Comparison of ENCODE assay signal across 9 mouse cellular contexts in genomic region chr12:80790700-80791570, GRCm38 (mm10). TPM values are rescaled to one million over a fixed set of nuclear protein-coding genes. Genes with fewer than 3 reads are reported as not detected.
DNase-seq lines count a peak whose midpoint lies in the region; ATAC-seq and TF ChIP-seq lines count a peak whose summit lies in the region.
"Had no signal": no experiment of that assay in that cellular context is flagged by ENCODE, and none has a peak within 500 bp of the region (broad histone marks: within the 10 kb centered on the region; RNA-seq: fewer than 3 reads in every experiment).

No protein-coding gene starts in this region.

- H3K36me3 ChIP-seq in heart, embryonic 10.5 days = no peaks in the 10 kb centered on the region
- H3K36me3 ChIP-seq in heart, embryonic 16.5 days (ENCODE audit: control insufficient read depth, insufficient read depth) = no peaks in the 10 kb centered on the region
- H3K36me3 ChIP-seq in liver, embryonic 14.5 days (replicated peaks; ENCODE audit: control insufficient read depth, insufficient read depth, low read depth) = peaks cover 10% of the 10 kb centered on the region

- no peaks in the 10 kb centered on the region for H3K9me3 ChIP-seq in heart, embryonic 10.5 days
- H3K9me3 ChIP-seq in heart, embryonic 16.5 days (replicated peaks; ENCODE audit: control insufficient read depth, low read length) = no peaks in the 10 kb centered on the region
- H3K9me3 ChIP-seq in liver, embryonic 14.5 days (ENCODE audit: control insufficient read depth, low read length) = no peaks in the 10 kb centered on the region

- TF ChIP-seq EP300 in liver, embryonic 14.5 days (IDR thresholded peaks at IDR 0.05; ENCODE audit: low read depth) = no peak

- under 1% methylated on average over 78 of the region's 80 CpGs for WGBS in heart, embryonic 10.5 days
- under 1% methylated on average over 80 of the region's 80 CpGs for WGBS in bone marrow, adult 2 months
- WGBS in heart, embryonic 16.5 days = under 1% methylated on average over 78 of the region's 80 CpGs
- under 1% methylated on average over 72 of the region's 80 CpGs for WGBS in liver, embryonic 14.5 days (ENCODE audit: insufficient replicate concordance)
- under 1% methylated on average over 80 of the region's 80 CpGs for WGBS in olfactory bulb, adult 2 months

- peak overlapping the region; percentile 68 for H3K4me2 ChIP-seq in heart, embryonic 16.5 days (ENCODE audit: low read depth, low read length)
- H3K4me2 ChIP-seq in liver, embryonic 14.5 days (ENCODE audit: low read depth) = peak overlapping the region; percentile 88

- peak overlapping the region; percentile 88 for H3K9ac ChIP-seq in heart, embryonic 16.5 days (ENCODE audit: low read length)
- peak overlapping the region; percentile 94 for H3K9ac ChIP-seq in liver, embryonic 14.5 days (replicated peaks)

- peak; percentile 44; the same call in 1 of the 2 replicates for TF ChIP-seq POLR2A in bone marrow, adult 2 months (IDR thresholded peaks at IDR 0.05; ENCODE audit: borderline replicate concordance, control insufficient read depth, low read depth, low read length)
- TF ChIP-seq POLR2A in olfactory bulb, adult 2 months (IDR thresholded peaks at IDR 0.05; ENCODE audit: insufficient read depth, low read depth, low read length) = no peak

- DNase-seq in heart, embryonic 10.5 days (ENCODE audit: low spot score) = no peak
- no peak for DNase-seq in heart, postnatal 4 days
- DNase-seq in liver, embryonic 14.5 days (ENCODE audit: low read depth in 3 of 3, low spot score in 3 of 3) = no peak
- no peak for DNase-seq in urinary bladder, postnatal 25 days (ENCODE audit: low spot score)
- no peak for DNase-seq in cerebellum, adult 11-12 months

- no peaks in the 10 kb centered on the region for H3K27me3 ChIP-seq in heart, embryonic 10.5 days (ENCODE audit: insufficient read depth, poor library complexity, severe bottlenecking)
- peaks cover 3% of the 10 kb centered on the region; the same call in 1 of the 2 replicates for H3K27me3 ChIP-seq in heart, embryonic 16.5 days (ENCODE audit: control insufficient read depth, insufficient read depth, low read length)
- H3K27me3 ChIP-seq in liver, embryonic 14.5 days (ENCODE audit: control insufficient read depth, insufficient read depth, low read length) = no peaks in the 10 kb centered on the region

- peak overlapping the region; percentile 96 for H3K4me3 ChIP-seq in heart, embryonic 10.5 days
- peak overlapping the region; percentile 96 for H3K4me3 ChIP-seq in bone marrow, adult 2 months (replicated peaks; ENCODE audit: control insufficient read depth, low read depth, low read length)
- H3K4me3 ChIP-seq in heart, embryonic 16.5 days (ENCODE audit: low read length) = peak overlapping the region; percentile 93
- peak overlapping the region; percentile 86 to 88 for H3K4me3 ChIP-seq in liver, embryonic 14.5 days (ENCODE audit: insufficient read depth in 1 of 2, low read depth in 2 of 2, low read length in 2 of 2)
- H3K4me3 ChIP-seq in olfactory bulb, adult 2 months (ENCODE audit: insufficient read depth, low read depth, low read length) = peak overlapping the region; percentile 85

- no peak for TF ChIP-seq CTCF in bone marrow, adult 2 months (IDR thresholded peaks at IDR 0.05; ENCODE audit: control insufficient read depth, insufficient read depth, low read length)
- TF ChIP-seq CTCF in liver, embryonic 14.5 days (IDR thresholded peaks at IDR 0.05; ENCODE audit: low read depth) = no peak
- no peak for TF ChIP-seq CTCF in olfactory bulb, adult 2 months (IDR thresholded peaks at IDR 0.05; ENCODE audit: insufficient read depth, low read depth, low read length)

- H3K4me1 ChIP-seq in heart, embryonic 10.5 days = peaks cover 33% of the 10 kb centered on the region
- peaks cover 1% of the 10 kb centered on the region for H3K4me1 ChIP-seq in bone marrow, adult 2 months (ENCODE audit: control insufficient read depth, insufficient read depth, low read length)
- peaks cover 40% of the 10 kb centered on the region for H3K4me1 ChIP-seq in heart, embryonic 16.5 days (ENCODE audit: control insufficient read depth, insufficient read depth, low read length)
- H3K4me1 ChIP-seq in liver, embryonic 14.5 days (replicated peaks; ENCODE audit: control insufficient read depth in 2 of 2, insufficient read depth in 2 of 2, low read length in 1 of 2) = peaks cover 50 to 52% of the 10 kb centered on the region in 2 experiments
- H3K4me1 ChIP-seq in olfactory bulb, adult 2 months (ENCODE audit: control insufficient read depth, insufficient read depth, low read length) = peaks cover 6% of the 10 kb centered on the region

- ATAC-seq in heart, embryonic 16.5 days (replicated peaks; ENCODE audit: extremely low read depth, insufficient read depth, low FRiP score) = peak; percentile 61
- peak; percentile 69 for ATAC-seq in liver, embryonic 14.5 days (ENCODE audit: insufficient read depth)

- peak overlapping the region; percentile 98 for H3K27ac ChIP-seq in heart, embryonic 10.5 days
- peak overlapping the region; percentile 100 for H3K27ac ChIP-seq in bone marrow, adult 2 months (ENCODE audit: control insufficient read depth, insufficient read depth, low read depth, low read length, poor library complexity)
- H3K27ac ChIP-seq in heart, embryonic 16.5 days (ENCODE audit: low read length) = peak overlapping the region; percentile 89
- H3K27ac ChIP-seq in liver, embryonic 14.5 days = peak overlapping the region; percentile 86
- H3K27ac ChIP-seq in olfactory bulb, adult 2 months (ENCODE audit: insufficient read depth, low read depth, low read length) = peak overlapping the region; percentile 92

RNA-seq across cellular contexts. Expression of gene Susd6, which starts 0.6 kb away (rescaled TPM):
- 14.9 and 16.5 TPM in 2 replicates for polyA plus RNA-seq in heart, embryonic 10.5 days (2016; fragmentation: Nextera tagmentation; extraction: Ambion mirVana)
- 10 to 100 TPM; 46.3 to 49.6 TPM for total RNA-seq in heart, postnatal 4 days (2021)
- 10.0 and 17.3 TPM in 2 replicates for polyA plus RNA-seq in bone marrow, adult 2 months (2011; ENCODE audit: insufficient read depth, insufficient read length, low replicate concordance, missing spikeins)
- 18.1 and 19.4 TPM in 2 replicates for polyA plus RNA-seq in heart, embryonic 16.5 days (2015; fragmentation: Nextera tagmentation; extraction: Ambion mirVana)
- 11.0 and 11.1 TPM in 2 replicates for polyA plus RNA-seq in liver, embryonic 14.5 days (2012; rRNA removed)
- 11.6 and 13.9 TPM in 2 replicates for polyA plus RNA-seq in liver, embryonic 14.5 days (2014; fragmentation: Nextera tagmentation; extraction: Ambion mirVana)
- not detected in 2 replicates for polyA plus RNA-seq in olfactory bulb, adult 2 months (2012; ENCODE audit: insufficient read depth, insufficient read length, low replicate concordance, missing spikeins)

RNA-seq across cellular contexts. Expression of gene Ccdc177, which starts 30.4 kb away (rescaled TPM):
- 0.03 TPM in 1 of 2 replicates, not detected in the other for polyA plus RNA-seq in heart, embryonic 10.5 days (2016; fragmentation: Nextera tagmentation; extraction: Ambion mirVana)
- under 1 TPM; 0.05 to 0.10 TPM for total RNA-seq in heart, postnatal 4 days (2021)
- not detected in 2 replicates for polyA plus RNA-seq in bone marrow, adult 2 months (2011; ENCODE audit: insufficient read depth, insufficient read length, low replicate concordance, missing spikeins)
- polyA plus RNA-seq in heart, embryonic 16.5 days (2015; fragmentation: Nextera tagmentation; extraction: Ambion mirVana) = not detected in 2 replicates
- 0.01 TPM in 1 of 2 replicates, not detected in the other for polyA plus RNA-seq in liver, embryonic 14.5 days (2012; rRNA removed)
- not detected in 2 replicates for polyA plus RNA-seq in liver, embryonic 14.5 days (2014; fragmentation: Nextera tagmentation; extraction: Ambion mirVana)
- not detected in 2 replicates for polyA plus RNA-seq in olfactory bulb, adult 2 months (2012; ENCODE audit: insufficient read depth, insufficient read length, low replicate concordance, missing spikeins)
- total RNA-seq: neutrophil, adult 5-6 weeks had no signal
